Mouse (Mus musculus) adrenal gland, adult 18-20 months (tissue): ENCODE data around the gene 2610028H24Rik. TPM values are rescaled to one million over a fixed set of nuclear protein-coding genes. Genes with fewer than 3 reads are reported as not detected.

Experiments
- DNase-seq, 2 experiments: peaks; one replicate each; pipeline ENCODE4 v3.0.0; 2021 to 2022; ENCODE audit warnings: low spot score in 2 of 2
- total RNA-seq, 2 experiments: library from RNA; stranded (reverse); gene quantifications; 1 replicate in 1 of 2; 2 replicates in 1 of 2; pipeline ENCODE4 v1.2.3; 2021

The 2610028H24Rik gene
- total RNA-seq, 2 experiments from 2014 or later, result not detected

GRCm38 (mm10) chr10:76488265-76488664, 39.4 kb downstream of the 2610028H24Rik start:
- no peak for DNase-seq

GRCm38 (mm10) chr10:76489205-76489604, 40.3 kb downstream of the 2610028H24Rik start:
- no peak for DNase-seq

- DNase-seq, result no peak
These were observed 44.6 kb downstream of the 2610028H24Rik start for GRCm38 (mm10) chr10:76493527-76493926.

- no peak for DNase-seq
These were observed 46.6 kb downstream of the 2610028H24Rik start for GRCm38 (mm10) chr10:76495501-76495900.

- DNase-seq, result no peak
These were observed 47.5 kb downstream of the 2610028H24Rik start for GRCm38 (mm10) chr10:76496366-76496765.

GRCm38 (mm10) chr10:76497522-76497921, 48.6 kb downstream of the 2610028H24Rik start:
- no peak for DNase-seq

GRCm38 (mm10) chr10:76504271-76504943, 55.5 kb downstream of the 2610028H24Rik start:
- no peak for DNase-seq

- DNase-seq, result no peak
These were observed 57.0 kb downstream of the 2610028H24Rik start for GRCm38 (mm10) chr10:76505865-76506264.

Other genes with a start within 250 kb of the 2610028H24Rik start
- 10 to 100 TPM; 21.3 to 31.3 TPM for gene Prmt2, start 211.2 kb upstream of the 2610028H24Rik start, total RNA-seq
- 10 to 100 TPM; 14.4 to 90.4 TPM for gene S100b, start 195.2 kb upstream of the 2610028H24Rik start, total RNA-seq
- 10 to 100 TPM; 22.1 to 23.7 TPM for gene Dip2a, start 103.8 kb upstream of the 2610028H24Rik start, total RNA-seq
- gene AC141477.1, start 8.6 kb upstream of the 2610028H24Rik start, total RNA-seq, result 1 to 10 TPM in 1 of 2 experiments, not detected in 1; 3.5 TPM
- 10 to 100 TPM; 11.9 to 13.4 TPM for gene Pcnt, start 6.3 kb upstream of the 2610028H24Rik start, total RNA-seq
- gene Mcm3ap, start 19.8 kb downstream of the 2610028H24Rik start, total RNA-seq, result 10 to 100 TPM; 23.0 to 27.5 TPM
- gene Ybey, start 20.0 kb downstream of the 2610028H24Rik start, total RNA-seq, result 1 to 10 TPM; 2.4 to 2.5 TPM
- gene Lss, start 82.5 kb downstream of the 2610028H24Rik start, total RNA-seq, result 10 to 100 TPM; 45.1 to 73.1 TPM
- under 1 TPM in 1 of 2 experiments, not detected in 1; 0.32 TPM for gene Spatc1l, start 113.2 kb downstream of the 2610028H24Rik start, total RNA-seq
- gene Ftcd, start 126.6 kb downstream of the 2610028H24Rik start, total RNA-seq, result not detected
- 10 to 100 TPM; 20.4 to 44.9 TPM for gene Col6a2, start 174.5 kb downstream of the 2610028H24Rik start, total RNA-seq